Mouse (Mus musculus) cerebellum, adult 11 months (tissue): ENCODE results near the gene Wwox.
A peak's percentile ranks its signal among the peaks of the same experiment; 100 is the strongest.

ENCODE experiments used
- DNase-seq: peaks from one replicate; pipeline ENCODE4 v3.0.0; 2022

Gene Wwox

GRCm38 (mm10) chr8:114982762-114983161 is 543.3 kb downstream of the Wwox start:
- no peak for DNase-seq

- DNase-seq = no peak
Observed at GRCm38 (mm10) chr8:114984500-114984899, 545.0 kb downstream of the Wwox start.

- DNase-seq = no peak
Observed at GRCm38 (mm10) chr8:114985996-114986395, 546.5 kb downstream of the Wwox start.

GRCm38 (mm10) chr8:114986971-114987370 is 547.5 kb downstream of the Wwox start:
- DNase-seq = no peak

- no peak for DNase-seq
Observed at GRCm38 (mm10) chr8:114990865-114991613, 551.6 kb downstream of the Wwox start.

- DNase-seq = no peak
Observed at GRCm38 (mm10) chr8:115000736-115001135, 561.3 kb downstream of the Wwox start.

GRCm38 (mm10) chr8:115005021-115005420 is 565.6 kb downstream of the Wwox start:
- no peak for DNase-seq

GRCm38 (mm10) chr8:115006561-115006960 is 567.1 kb downstream of the Wwox start:
- DNase-seq = no peak

- DNase-seq = no peak
Observed at GRCm38 (mm10) chr8:115007280-115007679, 567.8 kb downstream of the Wwox start.

GRCm38 (mm10) chr8:115008624-115009620 is 569.5 kb downstream of the Wwox start:
- peak; percentile 10 for DNase-seq

- no peak for DNase-seq
Observed at GRCm38 (mm10) chr8:115009897-115010768, 570.7 kb downstream of the Wwox start.

- DNase-seq = no peak
Observed at GRCm38 (mm10) chr8:115010769-115011073, 571.3 kb downstream of the Wwox start.

GRCm38 (mm10) chr8:115019661-115020060 is 580.2 kb downstream of the Wwox start:
- DNase-seq = no peak

- DNase-seq = no peak
Observed at GRCm38 (mm10) chr8:115021731-115022130, 582.3 kb downstream of the Wwox start.

- DNase-seq = no peak
Observed at GRCm38 (mm10) chr8:115024062-115024461, 584.6 kb downstream of the Wwox start.

- DNase-seq = no peak
Observed at GRCm38 (mm10) chr8:115025390-115026098, 586.1 kb downstream of the Wwox start.

- DNase-seq = no peak
Observed at GRCm38 (mm10) chr8:115026201-115026600, 586.7 kb downstream of the Wwox start.

- DNase-seq = no peak
Observed at GRCm38 (mm10) chr8:115033194-115033593, 593.7 kb downstream of the Wwox start.

- no peak for DNase-seq
Observed at GRCm38 (mm10) chr8:115036016-115036415, 596.6 kb downstream of the Wwox start.

GRCm38 (mm10) chr8:115038426-115038825 is 599.0 kb downstream of the Wwox start:
- DNase-seq = no peak

GRCm38 (mm10) chr8:115045746-115046145 is 606.3 kb downstream of the Wwox start:
- no peak for DNase-seq

- DNase-seq = no peak
Observed at GRCm38 (mm10) chr8:115046496-115046895, 607.0 kb downstream of the Wwox start.
